Comparison of ENCODE assay signal across 19 mouse cellular contexts in genomic region chr14:60138339-60138738, GRCm38 (mm10). TPM values are rescaled to one million over a fixed set of nuclear protein-coding genes. Genes with fewer than 3 reads are reported as not detected.
DNase-seq lines count a peak whose midpoint lies in the region; ATAC-seq and TF ChIP-seq lines count a peak whose summit lies in the region.
"Had no signal": no experiment of that assay in that cellular context is flagged by ENCODE, and none has a peak within 500 bp of the region (broad histone marks: within the 10 kb centered on the region; RNA-seq: fewer than 3 reads in every experiment).

No protein-coding gene starts in this region.

- no peak overlapping the region for H3K9ac ChIP-seq in midbrain, embryonic 11.5 days (ENCODE audit: low read length)
- H3K9ac ChIP-seq in midbrain, embryonic 16.5 days (ENCODE audit: low read depth, low read length), result no peak overlapping the region
- H3K9ac ChIP-seq in MEL (ENCODE audit: control insufficient read depth, low read depth, low read length, poor library complexity, severe bottlenecking), result no peak overlapping the region
- no peak overlapping the region for H3K9ac ChIP-seq in hindbrain, embryonic 12.5 days
- H3K9ac ChIP-seq: heart, embryonic 13.5 days; liver, embryonic 13.5 days had no signal

- H3K4me3 ChIP-seq in midbrain, embryonic 11.5 days (ENCODE audit: low read depth, low read length), result no peak overlapping the region
- H3K4me3 ChIP-seq in midbrain, embryonic 16.5 days (ENCODE audit: low read depth, low read length), result no peak overlapping the region
- no peak overlapping the region for H3K4me3 ChIP-seq in MEL (ENCODE audit: control insufficient read depth in 1 of 2, insufficient read depth in 1 of 2, low read depth in 2 of 2, low read length in 2 of 2)
- no peak overlapping the region for H3K4me3 ChIP-seq in hindbrain, embryonic 12.5 days
- H3K4me3 ChIP-seq: heart, embryonic 13.5 days; limb, embryonic 10.5 days; liver, embryonic 13.5 days; midbrain, embryonic 10.5 days had no signal

- no peaks in the 10 kb centered on the region for H3K4me1 ChIP-seq in midbrain, embryonic 11.5 days (ENCODE audit: control insufficient read depth, insufficient read depth, low read length)
- no peaks in the 10 kb centered on the region for H3K4me1 ChIP-seq in midbrain, embryonic 16.5 days (ENCODE audit: control insufficient read depth, insufficient read depth, low read length)
- H3K4me1 ChIP-seq in MEL (ENCODE audit: control insufficient read depth in 1 of 2, insufficient read depth in 2 of 2, low read length in 2 of 2), result no peaks in the 10 kb centered on the region
- no peaks in the 10 kb centered on the region for H3K4me1 ChIP-seq in hindbrain, embryonic 12.5 days
- H3K4me1 ChIP-seq: heart, embryonic 13.5 days; limb, embryonic 10.5 days; liver, embryonic 13.5 days had no signal

- H3K79me2 ChIP-seq in MEL (ENCODE audit: control insufficient read depth, insufficient read depth, low read length, poor library complexity), result no peaks in the 10 kb centered on the region

- H3K9me3 ChIP-seq in midbrain, embryonic 11.5 days (ENCODE audit: control insufficient read depth, low read length), result no peaks in the 10 kb centered on the region
- no peaks in the 10 kb centered on the region for H3K9me3 ChIP-seq in midbrain, embryonic 16.5 days (replicated peaks; ENCODE audit: control insufficient read depth, low read length, poor library complexity, severe bottlenecking)
- H3K9me3 ChIP-seq in MEL (replicated peaks; ENCODE audit: insufficient read depth, low read length), result no peaks in the 10 kb centered on the region
- H3K9me3 ChIP-seq in hindbrain, embryonic 12.5 days (replicated peaks), result no peaks in the 10 kb centered on the region
- H3K9me3 ChIP-seq: heart, embryonic 13.5 days; limb, embryonic 10.5 days; liver, embryonic 13.5 days; midbrain, embryonic 10.5 days had no signal

- H3K27ac ChIP-seq in midbrain, embryonic 11.5 days (ENCODE audit: low read depth, low read length), result no peak overlapping the region
- no peak overlapping the region for H3K27ac ChIP-seq in midbrain, embryonic 16.5 days (ENCODE audit: low read length)
- no peak overlapping the region for H3K27ac ChIP-seq in MEL (ENCODE audit: control insufficient read depth, low read depth, low read length)
- no peak overlapping the region for H3K27ac ChIP-seq in hindbrain, embryonic 12.5 days
- H3K27ac ChIP-seq: heart, embryonic 13.5 days; limb, embryonic 10.5 days; liver, embryonic 13.5 days; midbrain, embryonic 10.5 days had no signal

- no peak; the same call in none of the 2 replicates for TF ChIP-seq RAD21 in MEL (IDR thresholded peaks at IDR 0.05; ENCODE audit: low read depth, low read length)

- 94% methylated on average over 3 of the region's 4 CpGs for WGBS in midbrain, embryonic 11.5 days
- WGBS in midbrain, embryonic 16.5 days, result 94% methylated on average over 3 of the region's 4 CpGs
- WGBS in hindbrain, embryonic 12.5 days, result 88% methylated on average over 4 of the region's 4 CpGs

- TF ChIP-seq CTCF in MEL (IDR thresholded peaks at IDR 0.05 in 2 of 3, conservative IDR thresholded peaks at IDR 0.05 in 1 of 3; ENCODE audit: control insufficient read depth in 1 of 3, insufficient read depth in 1 of 3, low read depth in 2 of 3, low read length in 3 of 3, poor library complexity in 1 of 3, severe bottlenecking in 1 of 3), result peak in 2 of 3 experiments; percentile 7 to 23; a peak in 3 of 6 replicates

- no peaks in the 10 kb centered on the region for H3K36me3 ChIP-seq in midbrain, embryonic 11.5 days (ENCODE audit: control insufficient read depth, insufficient read depth, low read length)
- no peaks in the 10 kb centered on the region for H3K36me3 ChIP-seq in midbrain, embryonic 16.5 days (ENCODE audit: control insufficient read depth, insufficient read depth, low read length)
- H3K36me3 ChIP-seq in MEL (ENCODE audit: control insufficient read depth in 1 of 2, insufficient read depth in 2 of 2, low read length in 2 of 2), result no peaks in the 10 kb centered on the region
- no peaks in the 10 kb centered on the region for H3K36me3 ChIP-seq in hindbrain, embryonic 12.5 days
- H3K36me3 ChIP-seq: heart, embryonic 13.5 days; limb, embryonic 10.5 days; liver, embryonic 13.5 days; midbrain, embryonic 10.5 days had no signal

- no peak for TF ChIP-seq EP300 in MEL (IDR thresholded peaks at IDR 0.05; ENCODE audit: low read depth in 1 of 2, low read length in 2 of 2)

- no peak overlapping the region for H3K4me2 ChIP-seq in midbrain, embryonic 11.5 days
- H3K4me2 ChIP-seq in midbrain, embryonic 16.5 days (ENCODE audit: low read length), result no peak overlapping the region
- H3K4me2 ChIP-seq in hindbrain, embryonic 12.5 days (replicated peaks), result no peak overlapping the region
- H3K4me2 ChIP-seq: heart, embryonic 13.5 days; liver, embryonic 13.5 days had no signal

- TF ChIP-seq POLR2A in MEL (IDR thresholded peaks at IDR 0.05; ENCODE audit: control insufficient read depth in 1 of 2, insufficient read depth in 1 of 2, low read depth in 1 of 2, low read length in 2 of 2, poor library complexity in 1 of 2), result no peak

- ATAC-seq in midbrain, embryonic 11.5 days (ENCODE audit: low FRiP score), result no peak
- no peak for ATAC-seq in midbrain, embryonic 16.5 days
- ATAC-seq in megakaryocyte, adult 5-6 weeks (ENCODE audit: poor library complexity, severe bottlenecking), result peak; percentile 82
- no peak for ATAC-seq in inflammation-experienced regulatory T-cells, adult 6 months
- ATAC-seq in hindbrain, embryonic 12.5 days (ENCODE audit: low FRiP score), result no peak
- ATAC-seq: forebrain, embryonic 16.5 days had no signal

- peak; percentile 23 for DNase-seq in midbrain, embryonic 11.5 days (ENCODE audit: low spot score, missing footprints)
- DNase-seq in MEL (ENCODE audit: low read depth, low spot score), result no peak
- no peak for DNase-seq in frontal cortex, postnatal 14 days (ENCODE audit: low spot score in 2 of 2)
- DNase-seq: adrenal gland, postnatal 14 days; cerebellum, adult 9-11 months; gastrocnemius, postnatal 14 days; heart, postnatal 4 days; liver, embryonic 13.5 days; lung, postnatal 14 days; right cerebral cortex, adult 18-20 months; spleen, adult 18-20 months had no signal

- no peaks in the 10 kb centered on the region for H3K27me3 ChIP-seq in midbrain, embryonic 11.5 days (ENCODE audit: control insufficient read depth, insufficient read depth, low read length)
- H3K27me3 ChIP-seq in midbrain, embryonic 16.5 days (ENCODE audit: control insufficient read depth, insufficient read depth, low read depth, low read length), result no peaks in the 10 kb centered on the region
- no peaks in the 10 kb centered on the region; a peak in 1 of 4 replicates for H3K27me3 ChIP-seq in MEL (ENCODE audit: control insufficient read depth in 1 of 2, insufficient read depth in 2 of 2, low read length in 2 of 2)
- no peaks in the 10 kb centered on the region for H3K27me3 ChIP-seq in hindbrain, embryonic 12.5 days
- H3K27me3 ChIP-seq: heart, embryonic 13.5 days; liver, embryonic 13.5 days had no signal

TF ChIP-seq in MEL, 35 proteins besides CTCF, POLR2A, EP300 and RAD21:
- peak; percentile 30 for TF ChIP-seq SMC3 (IDR thresholded peaks at IDR 0.05; ENCODE audit: low read depth, low read length)
- no peak for TF ChIP-seq UBTF (IDR thresholded peaks at IDR 0.05; ENCODE audit: borderline replicate concordance, insufficient read depth, low read depth, low read length)
- TF ChIP-seq NELFE (IDR thresholded peaks at IDR 0.05; ENCODE audit: low read depth, low read length), result no peak

RNA-seq across cellular contexts. Expression of gene Atp8a2, which starts 58.6 kb away (rescaled TPM):
- 7.4 and 8.3 TPM in 2 replicates for polyA plus RNA-seq in midbrain, embryonic 11.5 days (2014; fragmentation: Nextera tagmentation; extraction: Ambion mirVana)
- 45.6 and 51.3 TPM in 2 replicates for polyA plus RNA-seq in midbrain, embryonic 16.5 days (2015; fragmentation: Nextera tagmentation; extraction: Ambion mirVana)
- total RNA-seq in MEL (2012; rRNA removed), result 0.16 and 0.39 TPM in 2 replicates
- under 1 TPM in 1 of 2 experiments, not detected in 1; 0.29 TPM for polyA plus RNA-seq in MEL (2012; ENCODE audit: insufficient read depth in 1 of 2, insufficient read length in 2 of 2, low read depth in 1 of 2, low replicate concordance in 2 of 2, missing spikeins in 1 of 2)
- 0.20 and 0.41 TPM in 2 replicates for total RNA-seq in megakaryocyte, adult 5-6 weeks (2015)
- total RNA-seq in megakaryocyte, adult 5-6 weeks (2017), result 0.51 and 2.4 TPM in 2 replicates
- 1 to 10 TPM in 2 of 3 experiments, under 1 TPM in 1; 0.57 to 2.9 (median 1.1) TPM for polyA plus RNA-seq in inflammation-experienced regulatory T-cells, adult 6 months (2017; shearing (Covaris generic))
- polyA plus RNA-seq in hindbrain, embryonic 12.5 days (2016; fragmentation: Nextera tagmentation; extraction: Ambion mirVana), result 20.7 and 21.3 TPM in 2 replicates
